Mouse (Mus musculus): Measurements from ENCODE around the gene Rimbp3. TPM values are rescaled to one million over a fixed set of nuclear protein-coding genes. Genes with fewer than 3 reads are reported as not detected.
A peak's percentile ranks its signal among the peaks of the same experiment; 100 is the strongest.
"Not testable (repeated sequence)": the region's sequence is repeated elsewhere in the genome, so short reads cannot be mapped to it uniquely, and the experiment has no call there.

Rimbp3 gene
- total RNA-seq, 1 experiment from 2014 or later: 0.19 TPM

- peak; percentile 84 for ATAC-seq (replicated peaks; ENCODE audit: insufficient number of reproducible peaks, low FRiP score, low TSS enrichment, poor library complexity, severe bottlenecking)
Measured at GRCm38 (mm10) chr16:17209981-17210838, 1.8 kb downstream of the Rimbp3 start.

DNA sequence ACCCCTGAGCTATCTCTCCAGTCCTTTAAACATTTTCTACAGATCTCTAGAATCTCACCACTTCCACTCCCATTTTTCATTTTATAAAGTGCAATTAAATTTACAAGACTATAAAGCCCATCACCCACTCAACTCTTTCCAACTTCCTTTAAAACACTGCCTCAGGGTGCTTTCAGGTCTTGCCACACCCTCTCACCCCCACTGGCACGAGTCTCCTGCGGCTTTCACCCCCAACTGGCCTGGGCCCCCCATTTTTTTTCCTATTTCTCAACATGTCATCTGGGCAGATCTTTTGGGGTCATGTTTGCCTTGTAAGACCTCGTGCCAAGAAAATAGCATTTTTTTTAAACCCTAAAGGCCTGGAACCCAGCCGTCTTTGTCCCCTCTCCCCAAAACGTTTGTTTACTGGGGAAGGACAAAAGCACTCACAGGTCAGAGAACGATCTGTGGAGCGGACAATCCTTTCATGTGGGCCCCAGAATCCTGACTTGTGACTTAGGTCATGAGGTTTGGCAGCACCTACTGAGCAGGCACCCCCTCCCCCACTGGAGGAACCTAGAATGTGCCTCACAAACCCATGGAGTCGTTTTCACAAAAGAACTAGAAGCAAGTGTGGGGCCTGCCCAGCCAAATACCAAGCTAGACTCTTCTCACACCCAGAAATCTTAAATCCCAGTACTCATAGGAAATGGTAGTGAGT is 8.7 kb downstream of the Rimbp3 start:
- no peak for ATAC-seq (replicated peaks; ENCODE audit: insufficient number of reproducible peaks, low FRiP score, low TSS enrichment, poor library complexity, severe bottlenecking)

DNA sequence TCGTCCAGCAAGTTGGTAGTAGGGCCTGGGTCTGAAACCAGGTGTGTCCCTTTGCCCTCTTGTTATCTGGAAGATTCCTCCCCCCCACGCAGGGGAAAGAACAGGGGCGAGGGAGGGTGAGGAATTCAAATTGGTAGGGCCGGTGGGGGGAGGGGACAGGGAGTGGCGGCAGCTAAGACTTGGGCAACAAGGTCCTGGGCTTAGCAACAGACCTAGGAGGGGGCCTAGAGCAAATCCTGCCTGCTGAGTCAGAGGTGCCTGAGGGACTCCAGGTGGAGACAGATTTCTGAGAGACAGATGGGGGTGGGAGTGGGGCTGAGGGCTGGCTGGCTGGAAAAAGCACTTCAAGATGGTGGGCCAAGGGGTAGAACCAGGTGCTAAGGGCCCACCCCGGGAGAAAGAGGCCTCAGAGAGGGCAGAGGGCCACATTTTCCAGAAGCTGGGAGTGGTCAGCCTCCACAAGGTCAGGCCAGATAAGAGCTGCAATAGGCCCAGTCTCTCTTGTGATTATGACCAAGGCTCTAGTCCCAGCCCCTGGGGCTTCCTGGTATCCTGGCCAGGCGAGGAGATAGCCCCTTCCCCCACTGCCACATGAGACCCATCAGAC is 11.8 kb downstream of the Rimbp3 start:
- no peak for ATAC-seq (replicated peaks; ENCODE audit: insufficient number of reproducible peaks, low FRiP score, low TSS enrichment, poor library complexity, severe bottlenecking)

GRCm38 (mm10) chr16:17222197-17222596 is 13.8 kb downstream of the Rimbp3 start:
- peak; percentile 100 for ATAC-seq (replicated peaks; ENCODE audit: insufficient number of reproducible peaks, low FRiP score, low TSS enrichment, poor library complexity, severe bottlenecking)

GRCm38 (mm10) chr16:17225584-17225983 is 17.2 kb downstream of the Rimbp3 start:
- no peak for ATAC-seq (replicated peaks; ENCODE audit: insufficient number of reproducible peaks, low FRiP score, low TSS enrichment, poor library complexity, severe bottlenecking)

DNA sequence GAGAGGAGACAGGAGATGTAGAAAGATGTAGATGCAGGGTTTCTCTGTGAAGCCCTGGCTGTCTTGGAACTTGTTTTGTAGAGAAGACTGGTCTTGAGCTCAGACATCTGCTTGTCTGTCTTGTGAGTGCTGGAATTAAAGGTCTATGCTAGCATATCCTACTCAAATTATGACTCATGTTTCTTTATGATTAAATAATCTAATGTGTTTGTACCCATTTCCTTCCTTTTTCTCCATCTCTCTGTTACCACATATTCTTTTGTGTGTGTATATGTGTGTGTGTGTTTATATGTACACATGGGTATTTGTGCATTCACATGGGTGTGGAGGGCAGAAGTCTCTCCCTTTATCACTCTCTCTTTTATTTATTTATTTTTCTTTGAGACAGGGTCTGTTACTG is 18.1 kb downstream of the Rimbp3 start:
- no peak for ATAC-seq (replicated peaks; ENCODE audit: insufficient number of reproducible peaks, low FRiP score, low TSS enrichment, poor library complexity, severe bottlenecking)

DNA sequence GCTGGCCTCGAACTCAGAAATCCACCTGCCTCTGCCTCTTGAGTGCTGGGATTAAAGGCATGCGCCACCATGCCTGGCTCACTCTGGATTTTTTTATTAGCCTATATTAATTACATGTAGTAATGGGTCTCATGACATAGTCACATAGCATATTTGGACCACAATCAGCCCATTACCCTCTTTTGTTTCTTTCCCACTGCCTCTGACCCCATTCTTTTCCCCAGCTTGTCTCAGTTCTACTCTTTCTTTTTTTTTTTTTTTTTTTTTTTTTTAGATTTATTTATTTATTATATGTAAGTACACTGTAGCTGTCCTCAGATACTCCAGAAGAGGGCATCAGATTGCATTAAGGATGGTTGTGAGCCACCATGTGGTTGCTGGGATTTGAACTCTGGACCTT is 23.1 kb downstream of the Rimbp3 start:
- ATAC-seq (replicated peaks; ENCODE audit: insufficient number of reproducible peaks, low FRiP score, low TSS enrichment, poor library complexity, severe bottlenecking): not testable (repeated sequence)

DNA sequence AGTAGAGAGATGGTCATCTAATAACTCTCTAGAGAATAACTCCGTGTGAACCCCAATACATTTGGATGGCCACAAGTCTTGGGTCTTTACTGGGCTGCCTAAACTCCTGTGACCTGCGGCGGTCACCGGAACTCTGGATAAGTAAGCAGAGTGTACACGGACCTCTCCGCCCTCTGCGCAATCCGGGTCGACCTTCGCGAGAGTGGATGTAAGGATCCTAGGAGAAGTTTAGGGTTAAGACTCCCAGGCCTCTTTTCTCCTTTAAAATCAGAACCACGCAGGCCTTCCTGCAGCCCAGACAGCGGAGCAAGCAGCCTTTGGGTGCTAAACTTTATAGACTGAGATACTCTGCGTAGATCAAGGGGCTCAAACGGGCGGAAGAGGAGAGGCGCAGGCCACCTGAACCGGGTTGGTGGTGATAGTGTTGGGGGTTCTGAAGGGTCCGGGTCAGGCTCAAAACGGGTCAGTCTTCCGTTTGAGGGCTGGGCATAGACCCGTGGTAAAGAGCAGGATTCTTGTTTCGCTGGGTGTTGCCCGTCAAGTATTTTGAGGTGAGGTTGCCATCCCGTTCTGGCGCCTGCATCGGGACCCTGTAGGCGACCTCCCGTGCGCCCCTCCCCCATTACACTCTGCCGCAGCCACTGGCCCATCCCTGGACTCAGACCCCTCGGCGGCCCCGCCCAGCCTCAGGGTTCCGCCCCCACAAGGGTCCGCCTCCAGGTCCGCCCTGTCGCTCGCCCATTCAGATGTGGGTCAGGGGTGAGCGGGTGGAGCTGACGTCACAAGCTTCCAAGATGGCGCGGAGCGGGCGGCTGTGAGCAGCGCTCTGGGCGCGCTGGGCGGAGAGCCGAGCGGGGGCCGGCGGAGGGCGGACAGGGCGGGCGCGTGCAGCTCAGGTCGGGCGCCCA is 24.6 kb downstream of the Rimbp3 start, which contains the start of gene Hic2:
TSS of gene Hic2 (plus strand) at position 779 of the 908 bp plus-strand sequence.
- peak; percentile 98 for ATAC-seq (replicated peaks; ENCODE audit: insufficient number of reproducible peaks, low FRiP score, low TSS enrichment, poor library complexity, severe bottlenecking)

DNA sequence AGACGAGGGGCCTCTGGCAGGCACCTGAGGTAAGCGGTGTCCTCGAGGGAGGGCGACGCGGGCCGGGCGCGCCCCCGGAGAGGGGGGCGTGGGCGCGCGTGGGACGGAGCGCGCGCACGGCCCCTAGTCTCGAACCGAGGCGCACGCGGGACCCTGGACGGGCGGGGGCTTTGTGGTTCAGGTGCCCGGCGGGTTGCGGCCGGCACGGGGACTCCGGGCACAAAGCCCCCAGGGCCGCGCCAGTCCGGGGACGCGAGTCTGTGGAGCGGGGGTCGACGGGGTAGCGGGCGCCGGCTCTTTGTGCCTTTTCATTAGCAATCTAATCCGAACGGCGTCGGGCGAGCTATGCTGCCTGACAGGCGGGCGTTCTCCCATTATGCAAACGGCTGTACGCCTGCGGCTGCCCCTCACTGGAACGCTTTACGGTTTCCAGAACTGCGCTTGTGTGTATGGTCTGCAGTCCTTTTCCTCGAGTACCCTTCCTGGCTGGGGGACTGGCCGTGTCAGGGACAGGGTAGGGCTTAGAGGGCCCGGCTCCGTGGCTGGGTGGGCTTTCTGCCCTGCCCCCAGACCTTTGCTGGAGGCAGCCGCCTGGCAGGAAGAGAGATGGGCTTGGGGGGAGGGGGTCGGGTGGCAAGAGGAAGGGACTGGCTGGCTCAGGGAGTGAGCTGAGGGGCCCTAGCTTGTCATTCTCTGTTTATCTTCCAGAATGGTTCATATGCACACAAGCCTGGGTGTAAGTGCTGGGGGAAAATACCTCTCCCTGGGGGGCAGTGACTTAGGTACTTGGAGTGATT is 25.5 kb downstream of the Rimbp3 start:
- ATAC-seq (replicated peaks; ENCODE audit: insufficient number of reproducible peaks, low FRiP score, low TSS enrichment, poor library complexity, severe bottlenecking): 0 out of 2 replicates have a peak, but pooled peaks have one; percentile 14

GRCm38 (mm10) chr16:17234499-17234895 is 26.1 kb downstream of the Rimbp3 start:
- no peak for ATAC-seq (replicated peaks; ENCODE audit: insufficient number of reproducible peaks, low FRiP score, low TSS enrichment, poor library complexity, severe bottlenecking)

GRCm38 (mm10) chr16:17234916-17235665 is 26.7 kb downstream of the Rimbp3 start:
- no peak for ATAC-seq (replicated peaks; ENCODE audit: insufficient number of reproducible peaks, low FRiP score, low TSS enrichment, poor library complexity, severe bottlenecking)

DNA sequence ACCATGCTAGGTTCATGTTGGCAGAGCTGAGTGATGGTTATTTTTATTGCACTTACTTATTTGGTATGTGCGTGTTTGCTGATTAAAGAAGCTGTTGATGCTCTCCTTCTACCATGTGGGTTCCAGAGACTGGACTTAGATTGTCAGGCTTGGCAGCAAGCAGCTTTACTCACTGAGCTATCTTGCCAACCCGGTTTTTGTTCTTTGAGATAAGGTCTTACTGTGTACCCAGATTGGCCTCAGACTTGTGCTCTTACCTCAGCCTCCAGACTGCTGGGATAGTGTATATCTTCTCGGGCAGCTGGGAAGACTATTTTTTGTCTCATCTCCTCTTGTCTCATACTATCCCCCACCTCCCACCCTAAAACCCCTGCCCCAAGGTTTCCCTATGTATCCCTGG is 29.2 kb downstream of the Rimbp3 start:
- ATAC-seq (replicated peaks; ENCODE audit: insufficient number of reproducible peaks, low FRiP score, low TSS enrichment, poor library complexity, severe bottlenecking): no peak

DNA sequence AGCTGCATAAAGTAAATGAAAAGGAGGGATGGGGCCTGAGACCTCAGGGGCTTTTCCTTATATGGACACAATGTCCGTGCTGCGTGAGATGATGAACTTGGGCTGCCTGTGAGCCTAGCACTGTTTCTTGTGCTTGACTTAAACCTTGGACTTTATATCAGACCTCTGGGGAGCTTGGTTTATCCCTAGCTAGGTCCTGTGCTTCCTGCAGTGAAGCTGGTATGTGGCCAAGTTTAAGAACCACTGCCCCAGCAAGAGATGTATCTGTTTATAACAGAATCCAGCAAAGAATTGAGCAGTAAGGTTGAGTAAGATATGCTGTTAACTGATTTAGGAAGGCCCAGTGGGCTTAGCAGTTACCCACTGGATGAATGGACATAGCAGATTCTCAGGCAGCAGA is 31.0 kb downstream of the Rimbp3 start:
- no peak for ATAC-seq (replicated peaks; ENCODE audit: insufficient number of reproducible peaks, low FRiP score, low TSS enrichment, poor library complexity, severe bottlenecking)

DNA sequence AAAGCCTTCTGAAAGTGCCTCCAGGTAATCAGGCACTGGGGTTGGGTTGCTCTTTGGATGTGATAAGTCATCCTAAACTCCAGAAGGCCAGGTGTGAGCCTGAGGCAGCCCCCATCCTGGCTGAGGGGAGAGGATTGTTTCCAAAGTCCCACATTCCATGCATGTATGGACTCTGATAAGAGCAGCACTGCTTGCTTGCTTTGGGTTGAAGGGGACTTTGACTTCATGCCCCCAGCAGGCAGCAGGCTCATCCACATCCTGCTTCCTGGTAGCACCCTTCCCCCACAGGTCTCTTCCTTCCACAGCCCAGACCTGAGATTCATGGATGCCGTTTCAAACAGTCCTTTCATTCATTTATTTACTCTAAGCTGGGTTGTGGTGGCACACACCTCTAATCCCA is 35.3 kb downstream of the Rimbp3 start:
- ATAC-seq (replicated peaks; ENCODE audit: insufficient number of reproducible peaks, low FRiP score, low TSS enrichment, poor library complexity, severe bottlenecking): no peak

DNA sequence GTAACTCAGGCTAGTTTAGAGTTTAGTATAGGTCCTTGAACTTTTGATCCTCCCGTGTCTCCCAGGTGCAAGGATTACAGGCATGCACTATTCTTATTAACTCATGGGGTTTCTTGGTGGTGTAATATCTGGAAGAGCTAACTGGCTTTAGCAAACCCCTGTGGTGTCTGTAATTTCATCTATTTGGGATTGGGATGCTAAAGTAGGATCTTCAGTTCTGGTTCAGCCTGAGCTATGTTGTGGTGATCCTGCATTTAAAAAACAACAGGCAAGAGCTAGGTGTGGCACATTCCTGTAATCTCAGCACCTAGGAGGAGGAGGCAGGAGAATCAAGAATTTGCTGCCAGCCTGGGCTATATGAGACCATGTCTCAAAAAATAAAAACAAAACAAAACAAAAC is 36.6 kb downstream of the Rimbp3 start:
- ATAC-seq (replicated peaks; ENCODE audit: insufficient number of reproducible peaks, low FRiP score, low TSS enrichment, poor library complexity, severe bottlenecking): no peak

DNA sequence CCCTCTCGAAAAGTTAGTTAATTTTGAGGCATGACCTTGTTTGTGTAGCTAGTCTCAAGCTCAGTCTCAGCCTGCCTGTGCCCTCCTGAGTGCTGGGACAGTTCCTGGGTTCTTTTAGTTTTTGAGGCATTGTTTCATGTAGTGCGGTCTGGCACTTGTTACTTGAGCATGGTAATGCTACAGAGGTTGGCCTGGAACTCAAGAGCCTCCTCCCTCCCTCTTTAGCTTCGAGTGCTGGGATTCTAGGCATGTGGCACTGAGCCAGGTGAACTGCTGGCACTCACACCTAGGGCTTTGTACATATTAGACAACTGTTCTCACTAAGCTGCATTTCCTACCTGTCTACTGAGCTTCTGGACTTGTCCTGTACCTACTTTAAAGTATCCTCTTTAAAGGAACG is 39.3 kb downstream of the Rimbp3 start:
- no peak for ATAC-seq (replicated peaks; ENCODE audit: insufficient number of reproducible peaks, low FRiP score, low TSS enrichment, poor library complexity, severe bottlenecking)

DNA sequence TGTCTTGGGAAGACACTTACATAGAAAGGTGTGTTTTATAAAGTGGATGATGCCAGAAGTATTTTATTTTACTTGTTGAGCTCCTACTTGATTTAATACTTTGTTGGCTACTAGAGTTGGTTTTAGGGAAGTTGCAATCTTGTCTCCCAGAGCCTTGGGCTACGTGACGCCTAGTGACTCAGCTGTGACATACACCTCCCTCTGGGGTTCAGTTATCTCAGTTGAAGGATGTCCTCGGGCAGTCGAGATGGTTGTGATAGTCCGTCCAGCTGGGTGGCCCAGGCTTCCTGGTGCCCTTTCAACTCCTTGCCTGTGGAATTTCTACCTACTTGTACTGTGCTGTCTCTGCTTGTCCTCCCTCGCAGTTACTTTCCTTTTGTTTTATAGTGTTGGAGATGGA is 40.7 kb downstream of the Rimbp3 start:
- peak; percentile 56; the same call in 1 of the 2 replicates for ATAC-seq (replicated peaks; ENCODE audit: insufficient number of reproducible peaks, low FRiP score, low TSS enrichment, poor library complexity, severe bottlenecking)

Measured in monocyte, adult 5-6 weeks (primary cell).